Mouse (Mus musculus) thymus, adult 2 months (tissue): ENCODE results near the gene Btaf1.

Experiments
- CTCF ChIP-seq: fragments of 200-500 bp; IDR thresholded peaks from 2 replicates; pipeline ENCODE4 v1.5.1; 2012; ENCODE audit warnings: mild to moderate bottlenecking, control low read depth, low read length, moderate library complexity, borderline replicate concordance; ENCODE audit not compliant: control insufficient read depth, poor library complexity, insufficient read depth; ENCODE audit errors: extremely low read depth
- POLR2A ChIP-seq: fragments of 200-500 bp; IDR thresholded peaks from 2 replicates; pipeline ENCODE4 v1.6.1; 2012; ENCODE audit warnings: mild to moderate bottlenecking, low read length, control low read depth, moderate library complexity; ENCODE audit not compliant: control insufficient read depth, poor library complexity, insufficient read depth; ENCODE audit errors: extremely low read depth

- TF ChIP-seq CTCF = no peak
- no peak for TF ChIP-seq POLR2A
These were observed 42.8 kb upstream of the Btaf1 start for GRCm38 (mm10) chr19:36883119-36883518.
